Mouse (Mus musculus) midbrain, embryonic 10.5 days (tissue): ENCODE measurements at regions not wholly inside any gene's neighbourhood (a gene's known extent, or its start where the extent isn't known, plus 50 kb on each side); places are given as distances from the start of the nearest gene placed in this dataset.

Experiments
- DNase-seq: peaks from one replicate; pipeline ENCODE4 v3.0.0-alpha.2; 2017; ENCODE audit warnings: low spot score
- H3K27ac ChIP-seq: fragments of 300-500 bp; sonication (generic); replicated peaks from 2 replicates; pipeline ENCODE4 v1.5.1; 2016; ENCODE audit warnings: mild to moderate bottlenecking
- H3K27me3 ChIP-seq: fragments of 300-500 bp; sonication (generic); 2 replicates; pipeline ENCODE4 v1.6.1; 2016; ENCODE audit warnings: low read depth, mild to moderate bottlenecking; ENCODE audit not compliant: poor library complexity, severe bottlenecking
- H3K36me3 ChIP-seq: fragments of 300-500 bp; sonication (generic); 2 replicates; pipeline ENCODE4 v1.6.1; 2016; ENCODE audit warnings: mild to moderate bottlenecking, moderate library complexity
- H3K4me1 ChIP-seq: fragments of 300-500 bp; sonication (generic); 2 replicates; pipeline ENCODE4 v1.6.1; 2016
- H3K4me3 ChIP-seq: fragments of 300-500 bp; sonication (generic); 2 replicates; pipeline ENCODE4 v1.5.1; 2016; ENCODE audit warnings: mild to moderate bottlenecking, moderate library complexity
- H3K9me3 ChIP-seq: fragments of 300-500 bp; sonication (generic); replicated peaks from 2 replicates; pipeline ENCODE4 v1.6.1; 2016; ENCODE audit warnings: mild to moderate bottlenecking
- WGBS: fragments of 180-500 bp; shearing (Covaris S2); methylation state at CpG from one replicate; pipeline ENCODE4 v1.1.7; 2016; 5-methylcytosine and 5-hydroxymethylcytosine counted together

DNA sequence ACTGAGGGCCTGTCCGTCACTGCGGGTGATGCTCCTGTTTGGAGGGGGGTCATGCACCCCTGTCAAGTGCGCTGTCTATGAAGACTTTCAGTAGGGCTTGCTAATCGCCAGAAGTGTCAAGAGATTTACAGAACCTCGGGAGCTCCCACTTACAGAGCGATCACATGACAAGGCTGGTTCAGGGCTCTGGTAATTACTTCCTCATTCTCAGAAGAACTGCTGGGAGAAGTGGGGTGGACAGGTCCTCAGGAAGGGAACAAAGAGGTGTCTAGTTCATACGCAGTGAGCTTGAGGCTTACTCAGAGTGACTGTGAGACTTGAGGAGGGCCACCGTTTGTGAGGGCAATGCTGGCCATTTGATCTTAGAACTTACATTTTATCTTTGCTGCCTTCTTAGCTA lies 78.0 kb upstream of the 4930535I16Rik start:
- H3K27ac ChIP-seq: no peak overlapping the region
- H3K9me3 ChIP-seq: peaks cover 8% of the 10 kb centered on the region; the same call in 1 of the 2 replicates
- no peaks in the 10 kb centered on the region for H3K36me3 ChIP-seq
- H3K4me3 ChIP-seq: no peak overlapping the region
- 91% methylated on average over 8 of the region's 8 CpGs for WGBS
- no peak for DNase-seq
- peaks cover 18% of the 10 kb centered on the region for H3K27me3 ChIP-seq
- peaks cover 28% of the 10 kb centered on the region for H3K4me1 ChIP-seq

DNA sequence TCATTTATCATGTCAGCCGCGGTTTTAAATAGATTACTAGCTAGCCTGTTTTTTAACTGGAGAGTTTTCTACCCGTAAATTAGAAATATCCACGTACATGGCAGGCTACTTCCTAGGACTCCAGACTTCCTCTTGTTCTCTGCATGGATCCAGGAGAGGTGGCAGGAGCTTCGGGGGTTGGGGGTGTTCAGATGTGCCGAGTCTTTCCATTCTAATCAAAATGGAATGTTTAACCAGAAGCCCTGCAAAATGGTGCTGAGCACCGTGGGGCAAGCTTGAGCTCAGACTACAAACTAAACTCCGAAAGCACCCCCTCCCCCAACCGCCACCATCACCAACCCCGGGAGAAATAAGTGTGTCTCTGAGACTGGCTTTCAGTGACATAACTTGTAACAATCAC lies 73.4 kb upstream of the 4930535I16Rik start:
- peak overlapping the region; percentile 47 for H3K4me3 ChIP-seq
- H3K36me3 ChIP-seq: no peaks in the 10 kb centered on the region
- WGBS: 12% methylated on average over 10 of the region's 10 CpGs
- peaks cover 5% of the 10 kb centered on the region; the same call in 1 of the 2 replicates for H3K9me3 ChIP-seq
- peaks cover 41% of the 10 kb centered on the region for H3K27me3 ChIP-seq
- H3K4me1 ChIP-seq: peaks cover 29% of the 10 kb centered on the region
- peak overlapping the region; percentile 79; the same call in 1 of the 2 replicates for H3K27ac ChIP-seq
- DNase-seq: peak; percentile 27

DNA sequence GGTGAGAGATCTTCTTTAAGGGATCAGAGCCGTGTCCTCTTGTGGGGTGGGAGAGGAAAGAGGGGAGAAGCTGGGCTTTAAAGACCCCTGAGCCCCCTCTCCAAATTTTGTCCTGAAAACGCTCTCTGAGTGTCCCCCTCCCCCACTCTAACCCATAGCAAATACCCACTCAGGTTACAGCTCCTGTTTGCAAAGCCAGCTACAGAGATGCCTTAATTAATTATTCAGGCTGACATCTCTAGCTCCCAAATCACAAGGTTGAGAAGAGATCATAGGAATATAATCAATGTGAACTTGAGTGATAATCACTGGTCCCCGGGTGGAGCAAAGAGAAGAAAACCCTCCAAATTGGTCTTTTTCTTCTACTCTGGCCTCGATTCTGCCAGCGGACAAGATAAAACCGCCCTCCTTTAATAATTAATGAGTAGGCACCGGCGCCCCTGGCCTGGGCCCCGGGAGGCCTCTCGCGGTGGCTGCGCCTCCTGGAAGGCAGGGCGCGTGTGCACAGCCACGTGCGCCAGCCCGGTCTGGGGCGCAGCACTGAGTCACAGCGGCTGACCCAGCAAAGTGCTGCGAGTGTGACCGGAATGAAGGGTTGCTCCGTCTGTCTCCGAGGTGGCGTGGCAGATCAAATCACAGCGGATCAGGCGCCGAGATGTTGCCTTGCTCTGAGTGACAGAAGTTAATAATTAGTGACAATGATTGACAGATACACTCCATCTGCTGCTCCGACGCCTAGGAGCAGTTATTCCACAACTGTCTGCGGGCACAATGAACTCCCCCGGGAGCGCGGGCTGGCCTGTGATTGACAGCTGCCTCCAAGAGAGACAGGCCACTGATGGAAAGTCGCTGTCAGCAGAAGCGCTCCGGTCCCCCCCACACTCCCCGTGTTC lies 72.7 kb upstream of the 4930535I16Rik start:
- H3K27ac ChIP-seq: peak overlapping the region; percentile 79
- H3K4me1 ChIP-seq: peaks cover 29% of the 10 kb centered on the region
- 2% methylated on average over 37 of the region's 37 CpGs for WGBS
- H3K9me3 ChIP-seq: no peaks in the 10 kb centered on the region
- H3K4me3 ChIP-seq: peak overlapping the region; percentile 47
- DNase-seq: peak; percentile 68
- no peaks in the 10 kb centered on the region for H3K36me3 ChIP-seq
- H3K27me3 ChIP-seq: peaks cover 41% of the 10 kb centered on the region
